Mouse (Mus musculus) stomach, embryonic 16.5 days (tissue): ENCODE data around the gene Mis18a. TPM values are rescaled to one million over a fixed set of nuclear protein-coding genes. Genes with fewer than 3 reads are reported as not detected.

Experiments used
- ATAC-seq: fragments of 200-750 bp; cut with Nextera tagmentation; 2 replicates; pipeline ENCODE4 v1.8.0; 2017; ENCODE audit warnings: moderate number of reproducible peaks, moderate TSS enrichment; ENCODE audit not compliant: insufficient read depth, low FRiP score
- H3K27ac ChIP-seq: fragments of 300-500 bp; sonication (generic); 2 replicates; pipeline ENCODE4 v1.5.1; 2014; ENCODE audit warnings: low read length
- H3K27me3 ChIP-seq: fragments of 300-500 bp; sonication (generic); 2 replicates; pipeline ENCODE4 v1.6.1; 2014; ENCODE audit warnings: low read length, control low read depth, mixed read lengths; ENCODE audit not compliant: control insufficient read depth, insufficient read depth
- H3K36me3 ChIP-seq: fragments of 300-500 bp; sonication (generic); 2 replicates; pipeline ENCODE4 v1.6.1; 2014; ENCODE audit warnings: low read length; ENCODE audit not compliant: control insufficient read depth, insufficient read depth
- H3K4me1 ChIP-seq: fragments of 300-500 bp; sonication (generic); 2 replicates; pipeline ENCODE4 v1.6.1; 2014; ENCODE audit warnings: low read length, control low read depth, mixed read lengths; ENCODE audit not compliant: control insufficient read depth, insufficient read depth
- H3K4me2 ChIP-seq: fragments of 300-500 bp; sonication (generic); 2 replicates; pipeline ENCODE4 v1.6.1; 2014; ENCODE audit warnings: low read depth, low read length, mixed read lengths
- H3K4me3 ChIP-seq: fragments of 300-500 bp; sonication (generic); replicated peaks from 2 replicates; pipeline ENCODE4 v1.5.1; 2014; ENCODE audit warnings: mild to moderate bottlenecking, low read length
- H3K9ac ChIP-seq: fragments of 300-500 bp; sonication (generic); 2 replicates; pipeline ENCODE4 v1.6.1; 2014; ENCODE audit warnings: low read length
- H3K9me3 ChIP-seq: fragments of 300-500 bp; sonication (generic); replicated peaks from 2 replicates; pipeline ENCODE4 v1.6.1; 2016; ENCODE audit warnings: low read length, control low read depth; ENCODE audit not compliant: control insufficient read depth
- WGBS: fragments of 180-500 bp; shearing (Covaris S2); extraction: QIAGEN DNeasy Blood & Tissue Kit; methylation state at CpG from one replicate; pipeline ENCODE4 v1.1.7; 2014; 5-methylcytosine and 5-hydroxymethylcytosine counted together
- polyA plus RNA-seq: library from polyadenylated mRNA; unstranded; fragments of >200 nt; fragmentation: Nextera tagmentation; extraction: Ambion mirVana; gene quantifications from 2 replicates; pipeline ENCODE4 v1.2.1, GENCODE M21; 2015

The Mis18a gene
- polyA plus RNA-seq = 50.4 and 52.1 TPM in 2 replicates

GRCm38 (mm10) chr16:90727233-90728115 is at the start of gene Mis18a:
Gene Mis18a, minus strand, starts transcription at chr16:90727404.
- H3K4me3 ChIP-seq = peak within 1 kb of the TSS; percentile 79
- H3K4me1 ChIP-seq = peaks cover 6% of the 10 kb centered on the region
- H3K27ac ChIP-seq = peak within 1 kb of the TSS; percentile 64
- peak; percentile 96 for ATAC-seq
- 0 out of 2 replicates have a peak, but pooled peaks cover 2% of the 10 kb centered on the region for H3K36me3 ChIP-seq
- H3K9me3 ChIP-seq = peaks cover 6% of the 10 kb centered on the region; the same call in 1 of the 2 replicates
- WGBS = under 1% methylated on average over 53 of the region's 53 CpGs
- peak within 1 kb of the TSS; percentile 92 for H3K4me2 ChIP-seq
- H3K27me3 ChIP-seq = no peaks in the 10 kb centered on the region
- H3K9ac ChIP-seq = peak within 1 kb of the TSS; percentile 87

DNA sequence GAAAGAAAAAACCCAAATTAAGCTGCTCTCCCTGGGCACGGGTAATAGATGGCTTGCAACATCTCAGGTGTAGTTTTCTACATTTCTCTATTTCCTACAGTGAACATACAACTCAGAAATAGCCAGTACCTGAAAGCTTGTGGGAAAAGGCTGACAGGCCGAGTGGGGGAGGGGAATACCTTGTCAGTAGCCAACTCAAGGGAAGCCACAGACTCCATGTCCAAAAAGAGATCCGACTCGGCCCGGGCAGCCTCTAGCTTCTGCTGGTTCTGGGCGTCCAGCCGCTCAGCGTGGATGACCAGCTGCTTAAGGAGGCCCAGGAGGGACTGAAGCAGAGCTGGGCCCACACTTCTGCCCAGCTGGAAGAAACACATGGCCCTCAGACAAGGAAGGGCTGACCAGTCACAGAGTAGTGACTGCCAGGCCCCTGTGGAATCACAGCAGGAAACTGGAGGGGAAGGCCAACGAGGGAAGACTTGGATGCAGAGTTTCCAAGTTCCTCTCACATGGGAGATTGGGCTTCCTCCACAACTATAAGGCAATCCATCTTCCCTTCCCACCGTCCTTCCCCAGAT is 48.8 kb upstream of the Mis18a start:
- no peak for ATAC-seq
- peaks cover 6% of the 10 kb centered on the region; the same call in 1 of the 2 replicates for H3K36me3 ChIP-seq
- 79% methylated on average over 10 of the region's 10 CpGs for WGBS

DNA sequence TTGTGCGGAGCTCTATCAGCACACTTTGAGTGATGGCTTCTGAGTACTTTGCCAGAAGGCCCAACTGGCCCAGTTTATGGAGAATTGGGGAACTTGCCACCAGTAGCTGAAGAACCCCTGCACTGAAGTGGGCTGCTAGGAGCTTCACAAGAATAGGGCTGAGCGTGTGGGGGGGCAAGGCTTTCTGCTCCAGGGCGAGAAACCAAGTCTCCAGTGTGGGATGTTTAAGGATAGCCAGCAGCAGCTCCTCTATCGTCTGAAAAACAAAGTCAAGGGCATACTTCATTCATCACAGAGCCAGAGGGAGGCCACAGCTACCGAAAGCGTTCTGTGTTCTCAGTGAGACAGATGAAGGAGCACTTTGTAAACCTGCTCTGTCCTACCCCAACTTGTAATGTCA is 47.4 kb upstream of the Mis18a start:
- WGBS = 83% methylated on average over 6 of the region's 6 CpGs
- Histone ChIP-seq H3K36me3 (peaks cover 9% of the 10 kb centered on the region), H3K4me3 (no peak overlapping the region), H3K4me1 (peaks cover 3% of the 10 kb centered on the region; the same call in 1 of the 2 replicates), H3K27ac (no peak overlapping the region), H3K4me2 (no peak overlapping the region), H3K27me3 (no peaks in the 10 kb centered on the region), H3K9me3 (no peaks in the 10 kb centered on the region), H3K9ac (no peak overlapping the region)
- no peak for ATAC-seq

More for the DNA sequence above, 48.8 kb upstream of the Mis18a start:
- H3K9ac ChIP-seq = no peak overlapping the region
- no peak overlapping the region for H3K4me3 ChIP-seq
- peaks cover 3% of the 10 kb centered on the region; the same call in 1 of the 2 replicates for H3K4me1 ChIP-seq
- no peaks in the 10 kb centered on the region for H3K27me3 ChIP-seq
- no peak overlapping the region for H3K4me2 ChIP-seq
- no peaks in the 10 kb centered on the region for H3K9me3 ChIP-seq
- H3K27ac ChIP-seq = no peak overlapping the region

DNA sequence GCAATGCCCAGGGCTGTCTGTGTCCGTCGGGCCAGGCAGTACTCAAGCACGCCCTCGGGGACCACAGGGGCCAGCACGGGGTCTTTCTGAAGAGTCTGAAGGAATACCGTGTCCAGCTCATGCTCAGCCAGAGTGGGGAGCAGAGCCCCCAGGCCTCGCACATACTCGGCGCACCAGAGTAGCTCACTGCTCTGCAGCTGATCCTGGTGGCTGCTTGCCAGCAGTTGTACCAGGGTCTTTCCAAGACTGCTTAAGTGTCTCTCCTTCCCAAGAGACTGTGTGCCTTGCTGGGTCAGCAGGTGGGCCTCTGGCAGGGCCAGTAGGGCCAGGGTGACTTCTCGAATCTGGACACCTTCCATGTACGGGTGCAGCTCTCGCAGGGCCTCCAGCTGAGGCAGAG is 47.0 kb upstream of the Mis18a start:
- Histone ChIP-seq H3K9me3 (no peaks in the 10 kb centered on the region), H3K9ac (no peak overlapping the region), H3K4me2 (no peak overlapping the region), H3K4me1 (no peaks in the 10 kb centered on the region), H3K27ac (no peak overlapping the region), H3K27me3 (no peaks in the 10 kb centered on the region), H3K36me3 (peaks cover 10% of the 10 kb centered on the region), H3K4me3 (no peak overlapping the region)
- WGBS = 88% methylated on average over 12 of the region's 12 CpGs
- ATAC-seq = no peak

DNA sequence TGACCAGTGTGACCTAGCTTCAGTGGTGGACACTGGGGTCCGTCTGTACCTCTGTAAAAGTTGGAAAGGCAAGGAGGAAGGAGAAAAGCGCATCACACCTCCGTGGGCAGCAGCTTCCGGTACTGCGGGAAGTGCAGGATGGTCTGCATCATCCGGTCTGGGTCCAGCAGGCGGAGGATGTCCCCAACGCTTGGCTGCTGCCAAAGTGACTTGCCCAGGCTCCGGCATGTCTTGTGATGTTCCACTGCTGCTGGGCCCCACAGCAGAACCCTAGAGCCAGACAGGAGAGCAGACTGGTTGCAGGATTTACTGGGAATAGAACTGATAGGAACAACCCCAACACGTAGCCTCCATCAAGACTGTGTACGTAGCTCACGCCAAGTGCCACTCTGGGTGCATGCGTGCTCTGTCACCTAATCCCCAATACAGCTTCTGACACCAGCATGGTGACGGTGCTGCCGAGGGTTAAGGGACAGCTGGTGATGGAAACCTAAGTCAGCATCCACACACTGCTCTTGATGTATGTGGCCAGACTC is 39.8 kb upstream of the Mis18a start:
- H3K4me3 ChIP-seq = no peak overlapping the region
- no peaks in the 10 kb centered on the region for H3K9me3 ChIP-seq
- no peak for ATAC-seq
- peaks cover 16% of the 10 kb centered on the region for H3K36me3 ChIP-seq
- H3K27me3 ChIP-seq = no peaks in the 10 kb centered on the region
- H3K27ac ChIP-seq = no peak overlapping the region
- no peaks in the 10 kb centered on the region for H3K4me1 ChIP-seq
- H3K9ac ChIP-seq = no peak overlapping the region
- H3K4me2 ChIP-seq = no peak overlapping the region
- WGBS = 94% methylated on average over 15 of the region's 15 CpGs

DNA sequence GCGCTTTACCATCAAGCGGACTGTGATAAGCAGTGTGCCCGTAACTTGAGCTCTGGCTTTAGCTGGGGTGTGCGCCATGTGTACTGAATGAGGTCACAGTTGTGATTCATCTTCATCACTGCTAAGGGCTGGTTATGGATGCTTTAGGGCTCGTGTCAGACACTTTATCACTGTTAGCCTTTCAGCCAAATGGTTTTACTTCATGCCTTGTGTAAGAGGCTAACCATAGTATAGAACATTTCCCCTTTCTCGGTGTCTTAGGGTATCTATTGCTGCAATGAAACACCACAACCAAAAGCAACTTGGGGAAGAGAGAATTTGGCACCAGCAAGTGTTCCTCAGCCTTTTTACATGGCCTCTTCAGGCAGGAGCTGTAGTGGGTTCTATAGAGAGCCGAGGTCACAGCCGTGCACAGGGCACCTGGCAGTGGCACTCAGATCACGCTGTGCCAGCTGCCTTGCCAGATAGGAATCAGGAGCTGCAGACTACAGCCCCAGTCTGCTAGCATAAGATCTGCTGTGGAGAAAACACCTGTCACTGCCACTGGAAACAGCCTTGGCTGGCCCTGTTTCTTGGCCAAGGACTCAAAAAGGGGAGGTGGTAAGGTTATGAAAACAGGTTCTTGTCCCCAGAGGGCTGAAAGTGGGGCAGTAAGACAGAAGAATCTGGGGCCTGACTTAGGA is 38.1 kb upstream of the Mis18a start:
- Histone ChIP-seq H3K4me2 (no peak overlapping the region), H3K9ac (no peak overlapping the region), H3K4me1 (no peaks in the 10 kb centered on the region), H3K36me3 (peaks cover 21% of the 10 kb centered on the region), H3K27ac (no peak overlapping the region), H3K27me3 (no peaks in the 10 kb centered on the region), H3K4me3 (no peak overlapping the region), H3K9me3 (no peaks in the 10 kb centered on the region)
- no peak for ATAC-seq
- 80% methylated on average over 9 of the region's 9 CpGs for WGBS

- WGBS = 37% methylated on average over 4 of the region's 4 CpGs
- H3K9ac ChIP-seq = no peak overlapping the region
- no peak overlapping the region for H3K4me3 ChIP-seq
- H3K27ac ChIP-seq = no peak overlapping the region
- H3K36me3 ChIP-seq = peaks cover 18% of the 10 kb centered on the region; the same call in 1 of the 2 replicates
- no peak overlapping the region for H3K4me2 ChIP-seq
- H3K27me3 ChIP-seq = no peaks in the 10 kb centered on the region
- H3K4me1 ChIP-seq = no peaks in the 10 kb centered on the region
- no peaks in the 10 kb centered on the region for H3K9me3 ChIP-seq
- 0 out of 2 replicates have a peak, but pooled peaks have one; percentile 56 for ATAC-seq
These were observed 33.3 kb upstream of the Mis18a start for GRCm38 (mm10) chr16:90760515-90760914.

DNA sequence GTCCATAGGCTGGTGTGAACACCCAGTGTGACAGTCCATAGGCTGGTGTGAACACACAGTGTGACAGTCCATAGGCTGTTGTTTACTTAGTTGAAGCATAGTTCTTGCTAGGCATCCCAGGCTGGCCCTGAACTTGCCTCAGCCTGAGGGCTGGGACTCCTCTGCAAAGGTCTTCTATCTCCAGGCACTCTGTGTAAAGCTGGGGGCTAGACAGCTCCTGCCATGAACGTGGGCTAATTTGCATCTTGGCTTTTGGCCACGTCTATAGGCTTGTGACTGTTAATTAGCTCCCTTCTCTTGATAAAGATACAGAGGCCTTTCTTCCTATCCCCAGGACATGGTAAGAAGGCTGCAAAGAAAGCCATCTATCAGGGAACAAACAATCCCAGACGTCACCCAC is 32.1 kb upstream of the Mis18a start:
- Histone ChIP-seq H3K27me3 (no peaks in the 10 kb centered on the region), H3K4me2 (no peak overlapping the region), H3K36me3 (peaks cover 23% of the 10 kb centered on the region; the same call in 1 of the 2 replicates), H3K4me1 (no peaks in the 10 kb centered on the region), H3K9me3 (no peaks in the 10 kb centered on the region), H3K9ac (no peak overlapping the region), H3K27ac (no peak overlapping the region), H3K4me3 (no peak overlapping the region)
- WGBS = 66% methylated on average over 3 of the region's 3 CpGs
- ATAC-seq = no peak
